Mouse (Mus musculus): ENCODE measurements around the gene Cpeb1.

DNA sequence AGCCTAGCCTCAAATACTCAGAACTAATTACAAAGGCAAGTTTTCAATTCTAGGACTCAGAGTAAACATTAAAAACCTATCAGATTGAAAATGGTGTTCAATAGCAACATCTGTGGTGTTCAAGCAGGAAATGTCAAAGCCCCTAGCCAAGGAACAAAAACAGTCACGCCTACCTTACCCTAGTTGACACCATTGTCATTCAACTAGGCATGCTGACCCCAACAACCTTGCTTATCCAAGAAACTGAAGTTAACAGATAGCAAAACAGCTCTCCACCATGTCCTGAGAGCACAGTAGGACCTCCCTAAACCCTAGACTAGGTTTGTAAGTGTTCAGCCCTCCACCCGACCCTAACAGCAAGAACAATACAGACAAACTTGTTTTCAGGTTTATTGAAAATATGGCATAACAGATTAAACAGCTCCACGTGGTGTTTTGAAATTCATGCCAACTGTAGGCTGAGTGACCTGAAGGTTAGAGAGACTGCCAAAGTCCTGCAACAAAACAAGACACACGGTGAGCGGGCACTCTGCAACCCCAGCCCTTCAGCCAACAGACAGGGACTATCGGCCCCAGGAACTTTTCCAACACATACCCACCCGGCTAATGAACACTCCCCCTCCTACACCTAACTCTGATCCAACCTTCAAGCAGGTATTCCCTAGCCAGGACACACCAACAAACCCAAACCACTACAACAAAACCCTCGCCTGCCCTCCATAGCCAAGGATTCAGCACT is 112.7 kb downstream of the Cpeb1 start:
- TF ChIP-seq CTCF (IDR thresholded peaks at IDR 0.05; ENCODE audit: low read depth) (no peak), EP300 (IDR thresholded peaks at IDR 0.05; ENCODE audit: low read depth) (no peak)
